Mouse (Mus musculus): ENCODE measurements around the gene Tatdn2. TPM values are rescaled to one million over a fixed set of nuclear protein-coding genes. Genes with fewer than 3 reads are reported as not detected.

Gene Tatdn2
- 0.93 and 1.1 TPM in 2 replicates for polyA plus RNA-seq (2014; fragmentation: Nextera tagmentation; extraction: Ambion mirVana)

DNA sequence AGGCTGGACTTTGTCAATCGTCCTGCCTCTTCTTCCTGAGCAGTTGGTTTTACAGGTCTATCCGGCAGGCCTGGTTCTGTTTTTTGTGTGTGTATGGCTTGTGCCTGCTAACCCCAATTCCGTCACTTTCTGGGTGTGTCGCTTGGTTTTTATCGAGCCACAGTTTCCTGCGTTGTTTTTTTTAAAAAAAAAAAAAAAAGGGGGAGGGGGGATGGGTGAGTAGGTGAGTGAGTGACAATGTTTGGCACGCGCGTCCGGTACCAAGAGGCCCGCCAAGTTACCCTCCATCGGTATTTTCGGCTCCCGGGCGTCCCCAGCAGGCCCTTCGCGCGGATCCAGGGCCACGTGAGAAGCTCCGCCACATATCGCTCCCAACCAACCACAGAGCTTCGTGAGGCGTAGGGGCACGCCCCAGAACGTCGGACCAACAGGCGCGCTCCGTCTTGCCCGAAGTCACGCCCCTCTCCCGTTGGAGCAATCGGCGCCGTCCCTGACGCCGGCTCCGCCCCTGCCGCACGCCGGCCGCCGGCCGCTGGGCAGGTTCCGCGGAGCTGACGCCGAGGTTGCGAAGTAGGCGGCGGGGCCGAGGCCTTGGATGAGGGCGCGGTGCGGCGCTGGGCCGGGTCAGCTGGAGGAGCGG, at the start of gene Tatdn2:
Gene Tatdn2, plus strand, starts transcription at position 469 of the 640 bp plus-strand sequence.
- Histone ChIP-seq H3K4me1 (ENCODE audit: control insufficient read depth, insufficient read depth, low read length) (peaks cover 29% of the 10 kb centered on the region), H3K36me3 (ENCODE audit: control insufficient read depth, insufficient read depth, low read length) (peaks cover 4% of the 10 kb centered on the region; the same call in 1 of the 2 replicates)

DNA sequence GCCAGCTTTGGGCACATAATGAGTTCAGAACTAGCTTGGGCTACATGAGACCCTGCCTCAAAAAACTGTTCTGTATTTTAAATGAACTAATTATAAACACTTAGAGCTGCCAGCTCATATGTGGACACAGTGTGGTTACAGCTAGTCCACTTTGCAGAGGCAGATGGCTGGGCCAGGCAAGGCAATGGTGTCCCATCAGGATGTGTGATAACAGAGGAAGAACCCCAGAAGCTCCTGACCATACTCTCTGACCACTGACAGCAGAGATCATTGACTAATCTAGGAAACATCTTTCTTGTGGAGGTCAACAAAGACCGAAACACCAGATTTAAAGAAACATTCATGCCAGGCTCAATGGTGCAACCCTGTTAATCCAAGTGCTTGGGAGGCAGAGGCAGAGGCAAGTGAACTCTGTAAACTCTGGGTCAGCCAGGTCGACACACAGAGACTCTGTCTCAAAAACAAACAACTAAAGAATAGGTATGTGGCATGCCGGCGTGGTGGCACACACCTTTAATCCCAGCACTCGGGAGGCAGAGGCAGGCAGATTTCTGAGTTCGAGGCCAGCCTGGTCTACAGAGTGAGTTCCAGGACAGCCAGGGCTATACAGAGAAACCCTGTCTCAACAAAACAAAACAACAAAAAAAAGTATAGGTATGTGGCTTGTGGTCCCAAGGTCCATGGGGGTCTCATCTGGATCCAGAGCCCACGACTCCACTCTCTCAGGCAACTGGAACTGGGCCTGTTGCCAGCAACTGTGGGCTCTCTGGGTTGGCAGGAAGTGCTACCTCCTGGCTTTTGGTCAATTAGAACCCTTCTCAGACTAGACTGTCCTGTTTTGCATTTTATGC, 47.3 kb upstream of the Tatdn2 start:
- Histone ChIP-seq H3K4me3 (ENCODE audit: low read depth, low read length) (no peak overlapping the region), H3K9me3 (replicated peaks; ENCODE audit: control insufficient read depth, low read length) (no peaks in the 10 kb centered on the region), H3K27me3 (ENCODE audit: control insufficient read depth, insufficient read depth, low read length) (no peaks in the 10 kb centered on the region), H3K36me3 (ENCODE audit: control insufficient read depth, insufficient read depth, low read length) (no peaks in the 10 kb centered on the region), H3K4me1 (ENCODE audit: control insufficient read depth, insufficient read depth, low read length) (no peaks in the 10 kb centered on the region), H3K27ac (ENCODE audit: low read depth, low read length) (no peak overlapping the region), H3K4me2 (no peak overlapping the region), H3K9ac (ENCODE audit: low read depth, low read length) (no peak overlapping the region)
- 80% methylated on average over 7 of the region's 7 CpGs for WGBS (ENCODE audit: insufficient replicate concordance)
- ATAC-seq (replicated peaks; ENCODE audit: insufficient number of reproducible peaks, low FRiP score, low TSS enrichment): no peak

More for the DNA sequence above, at the start of gene Tatdn2:
- peak within 1 kb of the TSS; percentile 91 for H3K9ac ChIP-seq (ENCODE audit: low read depth, low read length)
- peak within 1 kb of the TSS; percentile 87 for H3K4me2 ChIP-seq
- no peaks in the 10 kb centered on the region for H3K9me3 ChIP-seq (replicated peaks; ENCODE audit: control insufficient read depth, low read length)
- peak within 1 kb of the TSS; percentile 95 for H3K27ac ChIP-seq (ENCODE audit: low read depth, low read length)
- H3K27me3 ChIP-seq (ENCODE audit: control insufficient read depth, insufficient read depth, low read length): no peaks in the 10 kb centered on the region
- WGBS (ENCODE audit: insufficient replicate concordance): under 1% methylated on average over 55 of the region's 58 CpGs
- peak; percentile 96 for ATAC-seq (replicated peaks; ENCODE audit: insufficient number of reproducible peaks, low FRiP score, low TSS enrichment)
- peak within 1 kb of the TSS; percentile 85 for H3K4me3 ChIP-seq (ENCODE audit: low read depth, low read length)

DNA sequence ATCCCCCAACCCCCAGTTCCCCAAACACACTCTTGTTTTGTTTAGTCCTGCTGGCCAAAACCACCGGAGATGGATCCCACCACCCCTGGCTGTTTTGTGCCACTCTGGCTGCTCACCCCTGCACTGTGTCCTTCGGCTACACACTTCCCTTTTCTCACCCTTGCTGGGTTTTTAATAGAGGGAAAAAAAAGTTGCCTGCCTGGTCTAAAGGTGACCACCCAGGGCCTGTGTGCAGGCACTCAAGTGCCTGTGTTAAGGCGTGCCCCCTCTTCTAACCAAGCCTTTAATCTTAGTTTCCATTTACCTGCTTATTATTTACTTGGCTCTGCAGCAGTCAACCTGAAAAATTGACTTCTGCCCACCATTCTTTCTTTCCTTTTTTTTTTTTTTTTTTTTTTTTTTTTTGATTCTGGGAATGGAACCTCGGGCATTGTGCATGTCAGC, 46.6 kb upstream of the Tatdn2 start:
- H3K4me1 ChIP-seq (ENCODE audit: control insufficient read depth, insufficient read depth, low read length): no peaks in the 10 kb centered on the region
- 76% methylated on average over 4 of the region's 4 CpGs for WGBS (ENCODE audit: insufficient replicate concordance)
- H3K4me2 ChIP-seq: no peak overlapping the region
- H3K36me3 ChIP-seq (ENCODE audit: control insufficient read depth, insufficient read depth, low read length): no peaks in the 10 kb centered on the region
- H3K27me3 ChIP-seq (ENCODE audit: control insufficient read depth, insufficient read depth, low read length): no peaks in the 10 kb centered on the region
- no peak overlapping the region for H3K9ac ChIP-seq (ENCODE audit: low read depth, low read length)
- no peak overlapping the region for H3K27ac ChIP-seq (ENCODE audit: low read depth, low read length)
- no peak for ATAC-seq (replicated peaks; ENCODE audit: insufficient number of reproducible peaks, low FRiP score, low TSS enrichment)
- no peaks in the 10 kb centered on the region for H3K9me3 ChIP-seq (replicated peaks; ENCODE audit: control insufficient read depth, low read length)
- H3K4me3 ChIP-seq (ENCODE audit: low read depth, low read length): no peak overlapping the region

DNA sequence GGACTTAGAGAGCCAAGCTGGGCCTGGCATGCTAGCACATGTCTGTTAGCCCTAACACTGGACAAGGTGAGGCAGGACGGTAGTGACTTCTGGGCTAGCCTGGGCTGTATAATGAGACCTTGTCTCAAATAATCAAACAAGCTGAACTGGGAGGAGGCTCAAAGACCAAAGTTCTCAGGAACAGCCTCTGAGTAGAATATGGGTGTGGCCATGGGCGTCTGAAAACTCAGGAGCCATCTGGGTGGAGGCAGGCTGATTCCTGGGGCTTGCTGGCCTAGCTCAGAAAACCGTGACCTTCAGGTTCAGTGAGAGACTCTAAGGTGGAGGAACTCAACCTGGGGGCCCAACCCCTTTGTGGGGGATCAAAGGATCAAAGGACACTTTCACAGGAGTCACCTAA, 45.2 kb upstream of the Tatdn2 start:
- H3K4me1 ChIP-seq (ENCODE audit: control insufficient read depth, insufficient read depth, low read length): no peaks in the 10 kb centered on the region
- no peaks in the 10 kb centered on the region for H3K27me3 ChIP-seq (ENCODE audit: control insufficient read depth, insufficient read depth, low read length)
- ATAC-seq (replicated peaks; ENCODE audit: insufficient number of reproducible peaks, low FRiP score, low TSS enrichment): no peak
- no peak overlapping the region for H3K9ac ChIP-seq (ENCODE audit: low read depth, low read length)
- no peaks in the 10 kb centered on the region for H3K9me3 ChIP-seq (replicated peaks; ENCODE audit: control insufficient read depth, low read length)
- WGBS (ENCODE audit: insufficient replicate concordance): 67% methylated on average over 3 of the region's 3 CpGs
- no peak overlapping the region for H3K4me3 ChIP-seq (ENCODE audit: low read depth, low read length)
- no peak overlapping the region for H3K4me2 ChIP-seq
- H3K27ac ChIP-seq (ENCODE audit: low read depth, low read length): no peak overlapping the region
- no peaks in the 10 kb centered on the region for H3K36me3 ChIP-seq (ENCODE audit: control insufficient read depth, insufficient read depth, low read length)

DNA sequence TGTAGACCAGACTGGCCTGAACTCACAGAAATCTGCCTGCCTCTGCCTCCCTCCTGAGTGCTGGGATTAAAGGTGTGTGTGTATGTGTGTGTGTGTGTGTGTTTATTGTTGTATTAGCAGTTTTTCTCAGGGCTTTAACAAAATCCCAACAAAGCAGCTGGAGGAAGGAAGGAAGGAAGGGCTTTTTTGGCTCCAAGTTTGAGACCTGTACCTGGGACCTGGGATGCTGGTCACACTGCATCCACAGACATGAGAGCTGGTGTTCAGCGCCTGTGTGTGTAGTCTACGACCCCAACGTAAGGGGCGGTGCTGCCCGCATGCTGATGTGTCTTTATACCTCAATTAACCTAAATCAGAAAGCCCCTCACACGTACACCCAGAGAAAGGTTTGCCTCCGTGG, 43.3 kb upstream of the Tatdn2 start:
- Histone ChIP-seq H3K4me2 (no peak overlapping the region), H3K27ac (ENCODE audit: low read depth, low read length) (no peak overlapping the region), H3K9ac (ENCODE audit: low read depth, low read length) (no peak overlapping the region), H3K4me3 (ENCODE audit: low read depth, low read length) (no peak overlapping the region), H3K9me3 (replicated peaks; ENCODE audit: control insufficient read depth, low read length) (no peaks in the 10 kb centered on the region), H3K27me3 (ENCODE audit: control insufficient read depth, insufficient read depth, low read length) (no peaks in the 10 kb centered on the region), H3K36me3 (ENCODE audit: control insufficient read depth, insufficient read depth, low read length) (no peaks in the 10 kb centered on the region), H3K4me1 (ENCODE audit: control insufficient read depth, insufficient read depth, low read length) (no peaks in the 10 kb centered on the region)
- ATAC-seq (replicated peaks; ENCODE audit: insufficient number of reproducible peaks, low FRiP score, low TSS enrichment): no peak
- WGBS (ENCODE audit: insufficient replicate concordance): 89% methylated on average over 7 of the region's 7 CpGs

DNA sequence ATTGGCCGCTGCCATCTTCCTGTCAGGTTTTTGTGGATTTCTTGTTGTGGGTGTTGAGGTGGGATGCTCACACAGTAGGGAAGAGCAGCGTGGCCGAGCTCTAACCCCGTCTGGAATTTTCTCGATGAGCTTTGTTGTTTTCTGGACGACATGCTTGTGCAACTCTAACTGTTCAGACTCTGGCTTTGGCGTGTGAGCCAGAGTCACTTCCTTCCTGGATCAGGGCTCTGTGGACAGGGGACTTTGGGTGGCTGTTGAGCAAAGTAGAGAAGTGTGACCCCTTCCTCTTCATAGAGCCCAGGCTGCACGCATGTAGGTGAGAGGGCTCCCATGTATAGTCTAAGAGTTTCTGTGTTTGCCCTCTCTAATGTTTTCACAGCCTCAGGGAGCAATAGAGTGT, 42.7 kb upstream of the Tatdn2 start:
- no peak overlapping the region for H3K4me3 ChIP-seq (ENCODE audit: low read depth, low read length)
- H3K27ac ChIP-seq (ENCODE audit: low read depth, low read length): no peak overlapping the region
- WGBS (ENCODE audit: insufficient replicate concordance): 69% methylated on average over 8 of the region's 8 CpGs
- no peaks in the 10 kb centered on the region for H3K9me3 ChIP-seq (replicated peaks; ENCODE audit: control insufficient read depth, low read length)
- no peak overlapping the region for H3K9ac ChIP-seq (ENCODE audit: low read depth, low read length)
- no peak overlapping the region for H3K4me2 ChIP-seq
- H3K27me3 ChIP-seq (ENCODE audit: control insufficient read depth, insufficient read depth, low read length): no peaks in the 10 kb centered on the region
- ATAC-seq (replicated peaks; ENCODE audit: insufficient number of reproducible peaks, low FRiP score, low TSS enrichment): no peak
- H3K4me1 ChIP-seq (ENCODE audit: control insufficient read depth, insufficient read depth, low read length): peaks cover 1% of the 10 kb centered on the region; the same call in 1 of the 2 replicates
- H3K36me3 ChIP-seq (ENCODE audit: control insufficient read depth, insufficient read depth, low read length): no peaks in the 10 kb centered on the region

DNA sequence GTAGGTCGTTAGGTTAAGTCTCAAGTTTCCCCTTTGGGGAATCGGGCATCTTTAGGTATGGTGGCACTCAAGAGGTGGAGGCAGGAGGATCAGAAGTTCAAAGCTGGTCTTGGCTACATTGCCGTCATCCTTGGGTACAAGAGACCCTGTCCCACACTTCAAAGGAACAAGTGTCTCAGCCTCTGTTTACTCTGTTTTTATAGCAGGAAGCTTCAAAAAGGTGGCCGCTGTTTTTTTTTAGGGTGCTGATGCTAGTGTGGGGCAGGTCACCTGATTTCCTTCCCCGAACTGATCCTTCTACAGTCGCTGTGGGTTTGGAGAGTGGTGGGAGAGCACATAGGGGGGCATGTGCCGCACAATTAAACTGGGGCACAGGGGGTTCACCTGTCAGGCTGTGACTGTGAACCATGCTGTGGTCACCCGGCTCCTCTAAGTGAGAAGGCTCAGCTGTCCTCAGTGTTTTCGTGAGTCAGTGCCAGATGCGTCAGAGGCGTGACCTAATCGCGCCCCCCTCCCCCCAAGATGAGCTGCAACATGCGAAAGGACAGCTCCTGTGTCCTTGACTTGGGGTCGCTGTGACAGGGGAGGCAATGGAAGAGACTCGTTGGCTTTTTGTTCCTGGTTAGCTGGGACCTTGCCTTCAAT, 42.0 kb upstream of the Tatdn2 start:
- WGBS (ENCODE audit: insufficient replicate concordance): 68% methylated on average over 16 of the region's 16 CpGs
- Histone ChIP-seq H3K27me3 (ENCODE audit: control insufficient read depth, insufficient read depth, low read length) (no peaks in the 10 kb centered on the region), H3K27ac (ENCODE audit: low read depth, low read length) (no peak overlapping the region), H3K36me3 (ENCODE audit: control insufficient read depth, insufficient read depth, low read length) (no peaks in the 10 kb centered on the region), H3K9ac (ENCODE audit: low read depth, low read length) (no peak overlapping the region), H3K4me1 (ENCODE audit: control insufficient read depth, insufficient read depth, low read length) (peaks cover 8% of the 10 kb centered on the region), H3K9me3 (replicated peaks; ENCODE audit: control insufficient read depth, low read length) (no peaks in the 10 kb centered on the region), H3K4me3 (ENCODE audit: low read depth, low read length) (no peak overlapping the region), H3K4me2 (no peak overlapping the region)
- no peak for ATAC-seq (replicated peaks; ENCODE audit: insufficient number of reproducible peaks, low FRiP score, low TSS enrichment)

DNA sequence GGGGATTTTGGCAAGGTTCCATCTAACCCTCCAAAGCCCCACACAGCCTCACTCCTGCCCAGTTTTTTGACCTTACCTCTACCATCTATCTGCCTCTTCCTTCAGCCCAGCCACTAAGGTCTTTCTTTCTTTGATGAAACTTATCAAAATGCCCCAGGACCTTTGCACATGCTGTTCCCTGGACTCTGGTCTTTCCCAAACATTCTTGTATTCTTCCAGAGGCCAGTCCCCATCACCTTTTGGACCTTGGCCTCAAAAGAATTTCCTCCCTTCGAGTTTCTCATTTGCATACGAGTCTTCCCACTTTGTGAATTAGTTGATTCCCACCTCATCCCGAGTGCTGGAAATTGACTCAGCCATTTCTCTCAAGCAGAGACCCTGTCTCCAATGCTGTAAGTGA, 41.4 kb upstream of the Tatdn2 start:
- Histone ChIP-seq H3K27me3 (ENCODE audit: control insufficient read depth, insufficient read depth, low read length) (no peaks in the 10 kb centered on the region), H3K4me2 (no peak overlapping the region), H3K9me3 (replicated peaks; ENCODE audit: control insufficient read depth, low read length) (no peaks in the 10 kb centered on the region), H3K4me1 (ENCODE audit: control insufficient read depth, insufficient read depth, low read length) (peaks cover 8% of the 10 kb centered on the region), H3K9ac (ENCODE audit: low read depth, low read length) (no peak overlapping the region), H3K36me3 (ENCODE audit: control insufficient read depth, insufficient read depth, low read length) (no peaks in the 10 kb centered on the region), H3K4me3 (ENCODE audit: low read depth, low read length) (no peak overlapping the region), H3K27ac (ENCODE audit: low read depth, low read length) (no peak overlapping the region)
- ATAC-seq (replicated peaks; ENCODE audit: insufficient number of reproducible peaks, low FRiP score, low TSS enrichment): no peak
- WGBS (ENCODE audit: insufficient replicate concordance): 93% methylated on average over 3 of the region's 3 CpGs
